23 mouse cellular contexts compared by ENCODE assay signal in genomic region chr11:52089291-52089690, GRCm38 (mm10). TPM values are rescaled to one million over a fixed set of nuclear protein-coding genes. Genes with fewer than 3 reads are reported as not detected.
DNase-seq lines count a peak whose midpoint lies in the region; ATAC-seq and TF ChIP-seq lines count a peak whose summit lies in the region.
"Had no signal": no experiment of that assay in that cellular context is flagged by ENCODE, and none has a peak within 500 bp of the region (broad histone marks: within the 10 kb centered on the region; RNA-seq: fewer than 3 reads in every experiment).

No protein-coding gene starts in this region.

- peak overlapping the region; percentile 33 for H3K4me3 ChIP-seq in gastrocnemius, adult 2 months
- no peak overlapping the region for H3K4me3 ChIP-seq in intestine, postnatal 0 days (ENCODE audit: low read depth, low read length)
- no peak overlapping the region for H3K4me3 ChIP-seq in intestine, embryonic 16.5 days (ENCODE audit: low read length)
- H3K4me3 ChIP-seq in lung, postnatal 0 days (ENCODE audit: low read depth, low read length): no peak overlapping the region
- H3K4me3 ChIP-seq: forebrain, embryonic 10.5 days; neural tube, embryonic 13.5 days had no signal

- no peaks in the 10 kb centered on the region for H3K9me3 ChIP-seq in intestine, postnatal 0 days (ENCODE audit: control insufficient read depth)
- H3K9me3 ChIP-seq in intestine, embryonic 16.5 days (ENCODE audit: control insufficient read depth, low read length): no peaks in the 10 kb centered on the region
- H3K9me3 ChIP-seq in lung, postnatal 0 days (ENCODE audit: low read length): no peaks in the 10 kb centered on the region
- H3K9me3 ChIP-seq: forebrain, embryonic 10.5 days; neural tube, embryonic 13.5 days had no signal

- no peak overlapping the region for H3K9ac ChIP-seq in intestine, postnatal 0 days (ENCODE audit: low read depth, low read length)
- no peak overlapping the region for H3K9ac ChIP-seq in intestine, embryonic 16.5 days (ENCODE audit: low read depth, low read length)
- H3K9ac ChIP-seq in lung, postnatal 0 days (replicated peaks; ENCODE audit: low read depth): no peak overlapping the region
- H3K9ac ChIP-seq: liver, embryonic 14.5 days; neural tube, embryonic 13.5 days had no signal

- 0 out of 2 replicates have a peak overlapping the region, but pooled peaks have one; percentile 7 for H3K4me2 ChIP-seq in intestine, postnatal 0 days (replicated peaks; ENCODE audit: low read depth)
- H3K4me2 ChIP-seq in intestine, embryonic 16.5 days (ENCODE audit: low read depth, low read length): no peak overlapping the region
- no peak overlapping the region for H3K4me2 ChIP-seq in lung, postnatal 0 days (replicated peaks; ENCODE audit: low read depth, low read length)
- H3K4me2 ChIP-seq: neural tube, embryonic 13.5 days had no signal

- peak overlapping the region; percentile 85 for H3K27ac ChIP-seq in gastrocnemius, adult 2 months
- no peak overlapping the region for H3K27ac ChIP-seq in intestine, postnatal 0 days (ENCODE audit: low read depth, low read length)
- H3K27ac ChIP-seq in intestine, embryonic 16.5 days (ENCODE audit: low read length): no peak overlapping the region
- peak overlapping the region; percentile 14; the same call in 1 of the 2 replicates for H3K27ac ChIP-seq in lung, postnatal 0 days (ENCODE audit: low read length)
- H3K27ac ChIP-seq: forebrain, embryonic 10.5 days; liver, embryonic 14.5 days; neural tube, embryonic 13.5 days had no signal

- no peak for ATAC-seq in intestine, postnatal 0 days
- ATAC-seq in intestine, embryonic 16.5 days: no peak
- ATAC-seq in lung, postnatal 0 days: peak; percentile 60
- ATAC-seq: Patski had no signal

- H3K4me1 ChIP-seq in intestine, postnatal 0 days (replicated peaks; ENCODE audit: control insufficient read depth, insufficient read depth, low read length): no peaks in the 10 kb centered on the region
- H3K4me1 ChIP-seq in intestine, embryonic 16.5 days (ENCODE audit: control insufficient read depth, insufficient read depth, low read length): no peaks in the 10 kb centered on the region; the same call in 1 of the 2 replicates
- H3K4me1 ChIP-seq in lung, postnatal 0 days (ENCODE audit: insufficient read depth, low read depth, low read length): peaks cover 3% of the 10 kb centered on the region; the same call in 1 of the 2 replicates

- H3K27me3 ChIP-seq in intestine, postnatal 0 days (replicated peaks; ENCODE audit: control insufficient read depth, insufficient read depth, low read length): no peaks in the 10 kb centered on the region
- H3K27me3 ChIP-seq in intestine, embryonic 16.5 days (replicated peaks; ENCODE audit: control insufficient read depth, insufficient read depth, low read length): no peaks in the 10 kb centered on the region
- H3K27me3 ChIP-seq in lung, postnatal 0 days (replicated peaks; ENCODE audit: insufficient read depth, low read length): no peaks in the 10 kb centered on the region
- H3K27me3 ChIP-seq: neural tube, embryonic 13.5 days; Patski had no signal

- no peaks in the 10 kb centered on the region for H3K36me3 ChIP-seq in intestine, postnatal 0 days (ENCODE audit: control insufficient read depth, insufficient read depth)
- H3K36me3 ChIP-seq in intestine, embryonic 16.5 days (ENCODE audit: control insufficient read depth, insufficient read depth, low read length): no peaks in the 10 kb centered on the region
- no peaks in the 10 kb centered on the region for H3K36me3 ChIP-seq in lung, postnatal 0 days (ENCODE audit: insufficient read depth, low read length)
- H3K36me3 ChIP-seq: forebrain, embryonic 10.5 days; neural tube, embryonic 13.5 days had no signal

- intact Hi-C loops in gastrocnemius, adult 2 months (cut with DNase I): no loop called here
- intact Hi-C loops in gastrocnemius, postnatal 36 days (cut with DNase I): loop anchor here (5.0 kb wide), 1 partner anchor 67 kb away; no protein-coding TSS in a partner anchor

- 54% methylated on average over 8 of the region's 8 CpGs for WGBS in intestine, postnatal 0 days
- 56% methylated on average over 8 of the region's 8 CpGs for whole genome bisulfite sequencing in intestine, embryonic 16.5 days
- WGBS in lung, postnatal 0 days: 35% methylated on average over 8 of the region's 8 CpGs

- DNase-seq in gastrocnemius, adult 2 months: no peak
- no peak for DNase-seq in gastrocnemius, postnatal 36 days
- DNase-seq in lung, postnatal 0 days (ENCODE audit: low spot score): peak; percentile 76
- no peak for DNase-seq in lung, postnatal 4 days
- DNase-seq in testis, postnatal 14 days (ENCODE audit: low spot score): no peak
- DNase-seq in cerebellum, postnatal 25 days: no peak
- DNase-seq: adrenal gland, adult 2 months; cerebellum, adult 18-20 months; thymus, postnatal 4 days had no signal

- TF ChIP-seq EP300 in lung, postnatal 0 days (IDR thresholded peaks at IDR 0.05): no peak

- no peak for TF ChIP-seq CTCF in gastrocnemius, adult 2 months (IDR thresholded peaks at IDR 0.05)
- no peak for TF ChIP-seq CTCF in intestine, postnatal 0 days (IDR thresholded peaks at IDR 0.05; ENCODE audit: low read depth)
- no peak for TF ChIP-seq CTCF in lung, postnatal 0 days (IDR thresholded peaks at IDR 0.05)

RNA-seq across cellular contexts. Expression of gene Ppp2ca, which starts 9.2 kb away (rescaled TPM):
- total RNA-seq in gastrocnemius, adult 2 months (2021): 10 to 100 TPM; 43.2 to 54.0 TPM
- total RNA-seq in gastrocnemius, postnatal 36 days (2021): 10 to 100 TPM; 37.0 to 44.3 TPM
- 44.9 and 47.9 TPM in 2 replicates for polyA plus RNA-seq in intestine, postnatal 0 days (2015; fragmentation: Nextera tagmentation; extraction: Ambion mirVana)
- 20.2 and 51.9 TPM in 2 replicates for polyA plus RNA-seq in intestine, embryonic 16.5 days (2015; fragmentation: Nextera tagmentation; extraction: Ambion mirVana)
- polyA plus RNA-seq in lung, postnatal 0 days (2015; fragmentation: Nextera tagmentation; extraction: Ambion mirVana): 42.1 and 44.8 TPM in 2 replicates

RNA-seq across cellular contexts. Expression of gene Olfr1373, which starts 56.0 kb away (rescaled TPM):
- total RNA-seq in gastrocnemius, adult 2 months (2021): not detected
- total RNA-seq in gastrocnemius, postnatal 36 days (2021): not detected
- polyA plus RNA-seq in intestine, postnatal 0 days (2015; fragmentation: Nextera tagmentation; extraction: Ambion mirVana): not detected in 2 replicates
- polyA plus RNA-seq in intestine, embryonic 16.5 days (2015; fragmentation: Nextera tagmentation; extraction: Ambion mirVana): not detected in 2 replicates
- polyA plus RNA-seq in lung, postnatal 0 days (2015; fragmentation: Nextera tagmentation; extraction: Ambion mirVana): not detected in 2 replicates
- total RNA-seq: adrenal gland, adult 2 months; hematopoietic stem cell, adult 5-6 weeks; layer of hippocampus, adult 18-20 months; left cerebral cortex, adult 8-10 months; midbrain, postnatal 0 days had no signal
- polyA plus RNA-seq: adrenal gland, adult 2 months; brain, embryonic 14.5 days; cortical plate, adult 2 months; forebrain, embryonic 10.5 days; liver, embryonic 14.5 days; midbrain, postnatal 0 days; neural tube, embryonic 13.5 days; Patski; small intestine, adult 2 months; stomach, embryonic 14.5 days had no signal

Comparison
In these comparisons a context has a peak if more than half of its experiments do, and no peak if none do; other contexts are left out.
1. H3K27ac ChIP-seq: peak in gastrocnemius, adult 2 months (single experiment) and lung, postnatal 0 days (single experiment); none in intestine, postnatal 0 days (single experiment) and intestine, embryonic 16.5 days (single experiment).